Mouse (Mus musculus) midbrain, embryonic 16.5 days (tissue): ENCODE data around the gene Usp48. TPM values are rescaled to one million over a fixed set of nuclear protein-coding genes. Genes with fewer than 3 reads are reported as not detected.

Source experiments
- polyA plus RNA-seq: library from polyadenylated mRNA; unstranded; fragments of >200 nt; fragmentation: Nextera tagmentation; extraction: Ambion mirVana; gene quantifications from 2 replicates; pipeline ENCODE4 v1.2.1, GENCODE M21; 2015

Gene Usp48
- polyA plus RNA-seq, 1 experiment from 2014 or later = 57.2 TPM

Other genes starting within 250 kb of the Usp48 start
- gene Cdc42, start 236.0 kb upstream of the Usp48 start, polyA plus RNA-seq = 1,054 and 1,095 TPM in 2 replicates
- gene Cela3a, start 184.0 kb upstream of the Usp48 start, polyA plus RNA-seq = not detected in 2 replicates
- gene Cela3b, start 163.2 kb upstream of the Usp48 start, polyA plus RNA-seq = not detected in 2 replicates
- not detected in 2 replicates for gene 1700013G24Rik, start 140.5 kb upstream of the Usp48 start, polyA plus RNA-seq
- gene Hspg2, start 125.0 kb upstream of the Usp48 start, polyA plus RNA-seq = 3.4 and 3.6 TPM in 2 replicates
- 0.97 TPM in 1 of 2 replicates, not detected in the other for gene Ldlrad2, start 19.2 kb upstream of the Usp48 start, polyA plus RNA-seq
- gene Rap1gap, start 71.0 kb downstream of the Usp48 start, polyA plus RNA-seq = 83.0 and 105 TPM in 2 replicates
- gene Alpl, start 202.6 kb downstream of the Usp48 start, polyA plus RNA-seq = 9.1 and 12.1 TPM in 2 replicates